21 mouse cellular contexts compared by ENCODE assay signal in genomic region chr10:80911354-80911753, GRCm38 (mm10). TPM values are rescaled to one million over a fixed set of nuclear protein-coding genes. Genes with fewer than 3 reads are reported as not detected.
DNase-seq lines count a peak whose midpoint lies in the region; ATAC-seq lines count a peak whose summit lies in the region.
"Had no signal": no experiment of that assay in that cellular context is flagged by ENCODE, and none has a peak within 500 bp of the region (broad histone marks: within the 10 kb centered on the region; RNA-seq: fewer than 3 reads in every experiment).

No protein-coding gene starts in this region.

- 0 out of 2 replicates have a peak, but pooled peaks cover 5% of the 10 kb centered on the region for H3K4me1 ChIP-seq in limb, embryonic 13.5 days
- peaks cover 12% of the 10 kb centered on the region for H3K4me1 ChIP-seq in limb, embryonic 10.5 days
- H3K4me1 ChIP-seq in limb, embryonic 15.5 days, result peaks cover 19% of the 10 kb centered on the region

- no peak overlapping the region for H3K4me3 ChIP-seq in limb, embryonic 13.5 days
- H3K4me3 ChIP-seq in limb, embryonic 10.5 days, result no peak overlapping the region
- no peak overlapping the region for H3K4me3 ChIP-seq in limb, embryonic 15.5 days
- H3K4me3 ChIP-seq: forebrain, embryonic 13.5 days; heart, embryonic 15.5 days; hindbrain, embryonic 15.5 days had no signal

- H3K9ac ChIP-seq in limb, embryonic 13.5 days, result no peak overlapping the region
- no peak overlapping the region for H3K9ac ChIP-seq in limb, embryonic 15.5 days
- H3K9ac ChIP-seq: forebrain, embryonic 13.5 days; forebrain, postnatal 0 days; heart, embryonic 15.5 days; hindbrain, embryonic 15.5 days had no signal

- no peaks in the 10 kb centered on the region for H3K27me3 ChIP-seq in limb, embryonic 13.5 days
- H3K27me3 ChIP-seq in limb, embryonic 10.5 days (ENCODE audit: low read depth, poor library complexity, severe bottlenecking), result no peaks in the 10 kb centered on the region
- H3K27me3 ChIP-seq in limb, embryonic 15.5 days, result no peaks in the 10 kb centered on the region
- H3K27me3 ChIP-seq: CH12.LX; forebrain, embryonic 13.5 days; heart, embryonic 15.5 days; hindbrain, embryonic 15.5 days; Patski had no signal

- peak; percentile 9; the same call in 1 of the 2 replicates for ATAC-seq in limb, embryonic 13.5 days (ENCODE audit: low FRiP score, low read depth)
- ATAC-seq in limb, embryonic 15.5 days (ENCODE audit: insufficient number of reproducible peaks, low FRiP score, low TSS enrichment, low read depth), result peak; percentile 25
- ATAC-seq: activated CD4-positive, CD25-positive, alpha-beta regulatory T cell, adult 4 months; forebrain, postnatal 0 days; intestine, embryonic 16.5 days; Patski had no signal

- DNase-seq in cerebellum, postnatal 10 days, result peak; percentile 47 to 58
- no peak for DNase-seq in cerebellum, adult 11 months
- no peak for DNase-seq in limb, embryonic 10.5 days (ENCODE audit: low spot score)
- DNase-seq in lung, postnatal 14 days, result no peak
- no peak for DNase-seq in spleen, postnatal 10 days (ENCODE audit: low spot score in 2 of 2)
- DNase-seq: adrenal gland, postnatal 14 days; cerebellum, adult 8-10 months; forebrain, postnatal 0 days; gastrocnemius, postnatal 25 days; heart, adult 18-20 months; heart, postnatal 14 days had no signal

- H3K9me3 ChIP-seq in limb, embryonic 13.5 days, result no peaks in the 10 kb centered on the region
- no peaks in the 10 kb centered on the region for H3K9me3 ChIP-seq in limb, embryonic 10.5 days (replicated peaks)
- no peaks in the 10 kb centered on the region for H3K9me3 ChIP-seq in limb, embryonic 15.5 days
- H3K9me3 ChIP-seq: forebrain, embryonic 13.5 days; heart, embryonic 15.5 days; hindbrain, embryonic 15.5 days had no signal

- WGBS in limb, embryonic 13.5 days, result 87% methylated on average over 4 of the region's 4 CpGs
- WGBS in limb, embryonic 10.5 days, result 91% methylated on average over 4 of the region's 4 CpGs
- WGBS in limb, embryonic 15.5 days, result 81% methylated on average over 4 of the region's 4 CpGs

- peaks cover 76% of the 10 kb centered on the region for H3K36me3 ChIP-seq in limb, embryonic 13.5 days
- H3K36me3 ChIP-seq in limb, embryonic 10.5 days, result peaks cover 96% of the 10 kb centered on the region
- peaks cover 71% of the 10 kb centered on the region for H3K36me3 ChIP-seq in limb, embryonic 15.5 days

- no peak overlapping the region for H3K27ac ChIP-seq in limb, embryonic 13.5 days
- H3K27ac ChIP-seq in limb, embryonic 10.5 days, result no peak overlapping the region
- no peak overlapping the region for H3K27ac ChIP-seq in limb, embryonic 15.5 days
- H3K27ac ChIP-seq: forebrain, embryonic 13.5 days; heart, embryonic 15.5 days; hindbrain, embryonic 15.5 days had no signal

- H3K4me2 ChIP-seq in limb, embryonic 13.5 days (replicated peaks), result no peak overlapping the region
- no peak overlapping the region for H3K4me2 ChIP-seq in limb, embryonic 15.5 days
- H3K4me2 ChIP-seq: forebrain, embryonic 13.5 days; heart, embryonic 11.5 days; heart, embryonic 15.5 days; hindbrain, embryonic 15.5 days had no signal

RNA-seq across cellular contexts. Expression of gene Lmnb2, which starts 6.7 kb away (rescaled TPM):
- 54.6 and 63.2 TPM in 2 replicates for polyA plus RNA-seq in limb, embryonic 13.5 days (2015; fragmentation: Nextera tagmentation; extraction: Ambion mirVana)
- 85.0 and 85.4 TPM in 2 replicates for polyA plus RNA-seq in limb, embryonic 10.5 days (2016; fragmentation: Nextera tagmentation; extraction: Ambion mirVana)
- 51.6 and 58.2 TPM in 2 replicates for polyA plus RNA-seq in limb, embryonic 15.5 days (2015; fragmentation: Nextera tagmentation; extraction: Ambion mirVana)

RNA-seq across cellular contexts. Expression of gene Timm13, which starts 10.6 kb away (rescaled TPM):
- 306 and 335 TPM in 2 replicates for polyA plus RNA-seq in limb, embryonic 13.5 days (2015; fragmentation: Nextera tagmentation; extraction: Ambion mirVana)
- 342 and 401 TPM in 2 replicates for polyA plus RNA-seq in limb, embryonic 10.5 days (2016; fragmentation: Nextera tagmentation; extraction: Ambion mirVana)
- polyA plus RNA-seq in limb, embryonic 15.5 days (2015; fragmentation: Nextera tagmentation; extraction: Ambion mirVana), result 312 and 329 TPM in 2 replicates

RNA-seq across cellular contexts. Expression of gene Gadd45b, which starts 18.5 kb away (rescaled TPM):
- polyA plus RNA-seq in limb, embryonic 13.5 days (2015; fragmentation: Nextera tagmentation; extraction: Ambion mirVana), result 32.3 and 32.7 TPM in 2 replicates
- polyA plus RNA-seq in limb, embryonic 10.5 days (2016; fragmentation: Nextera tagmentation; extraction: Ambion mirVana), result 4.5 and 9.8 TPM in 2 replicates
- polyA plus RNA-seq in limb, embryonic 15.5 days (2015; fragmentation: Nextera tagmentation; extraction: Ambion mirVana), result 44.4 and 44.7 TPM in 2 replicates

RNA-seq across cellular contexts. Expression of gene Tmprss9, which starts 39.7 kb away (rescaled TPM):
- polyA plus RNA-seq in limb, embryonic 13.5 days (2015; fragmentation: Nextera tagmentation; extraction: Ambion mirVana), result 0.06 and 0.08 TPM in 2 replicates
- polyA plus RNA-seq in limb, embryonic 10.5 days (2016; fragmentation: Nextera tagmentation; extraction: Ambion mirVana), result 0.04 TPM in 2 replicates
- 0.05 TPM in 1 of 2 replicates, not detected in the other for polyA plus RNA-seq in limb, embryonic 15.5 days (2015; fragmentation: Nextera tagmentation; extraction: Ambion mirVana)
- polyA plus RNA-seq: activated CD4-positive, CD25-positive, alpha-beta regulatory T cell, adult 4 months; heart, embryonic 11.5 days had no signal

RNA-seq across cellular contexts. Expression of gene Sppl2b, which starts 56.3 kb away (rescaled TPM):
- 49.0 and 54.1 TPM in 2 replicates for polyA plus RNA-seq in limb, embryonic 13.5 days (2015; fragmentation: Nextera tagmentation; extraction: Ambion mirVana)
- polyA plus RNA-seq in limb, embryonic 10.5 days (2016; fragmentation: Nextera tagmentation; extraction: Ambion mirVana), result 44.9 and 48.5 TPM in 2 replicates
- 44.5 and 47.4 TPM in 2 replicates for polyA plus RNA-seq in limb, embryonic 15.5 days (2015; fragmentation: Nextera tagmentation; extraction: Ambion mirVana)

Comparison
In these comparisons a context has a peak if more than half of its experiments do, and no peak if none do; other contexts are left out.
1. DNase-seq: peak in cerebellum, postnatal 10 days (2 of 2); none in cerebellum, adult 11 months (single experiment), limb, embryonic 10.5 days (single experiment), lung, postnatal 14 days (single experiment) and spleen, postnatal 10 days (0 of 2).